Mouse (Mus musculus): ENCODE results near the gene Slc13a2.

DNA sequence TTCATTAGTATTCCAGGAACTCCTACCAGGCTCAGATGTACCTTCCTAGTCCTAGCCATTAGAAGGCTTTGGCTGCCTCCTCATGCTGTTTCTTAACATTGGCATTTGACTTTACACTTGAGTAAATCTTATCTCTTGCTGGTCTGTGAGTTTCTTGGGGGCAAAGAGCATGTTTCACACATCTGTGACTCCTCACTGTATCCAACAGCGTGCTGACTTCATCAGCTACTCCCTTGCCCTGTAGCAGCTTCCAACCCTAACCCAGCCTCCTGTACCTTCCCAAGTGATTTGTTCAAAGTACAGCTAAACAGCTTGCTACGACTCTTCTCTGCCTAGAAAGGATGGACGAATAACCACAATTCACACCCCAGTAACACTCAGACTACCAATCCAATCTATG lies 20.5 kb downstream of the Slc13a2 start:
- TF ChIP-seq CTCF (IDR thresholded peaks at IDR 0.05; ENCODE audit: low read depth) (no peak), EP300 (IDR thresholded peaks at IDR 0.05; ENCODE audit: low read depth) (no peak)
